Mouse (Mus musculus) midbrain, embryonic 13.5 days (tissue): ENCODE results near the gene Magohb. TPM values are rescaled to one million over a fixed set of nuclear protein-coding genes. Genes with fewer than 3 reads are reported as not detected.
"Not testable (repeated sequence)": the region's sequence is repeated elsewhere in the genome, so short reads cannot be mapped to it uniquely, and the experiment has no call there.

ENCODE experiments used
- ATAC-seq: fragments of 200-750 bp; cut with Nextera tagmentation; 2 replicates; pipeline ENCODE4 v1.8.0; 2017; ENCODE audit warnings: mild to moderate bottlenecking, moderate TSS enrichment, moderate library complexity
- H3K27ac ChIP-seq: fragments of 300-500 bp; sonication (generic); 2 replicates; pipeline ENCODE4 v1.5.1; 2015; ENCODE audit warnings: inconsistent platforms, mild to moderate bottlenecking, moderate library complexity
- H3K27me3 ChIP-seq: fragments of 300-500 bp; sonication (generic); 2 replicates; pipeline ENCODE4 v1.6.1; 2015; ENCODE audit warnings: mild to moderate bottlenecking, inconsistent platforms
- H3K36me3 ChIP-seq: fragments of 300-500 bp; sonication (generic); 2 replicates; pipeline ENCODE4 v1.6.1; 2015; ENCODE audit warnings: mild to moderate bottlenecking, inconsistent platforms
- H3K4me1 ChIP-seq: fragments of 300-500 bp; sonication (generic); replicated peaks from 2 replicates; pipeline ENCODE4 v1.6.1; 2015; ENCODE audit warnings: inconsistent platforms
- H3K4me2 ChIP-seq: fragments of 300-500 bp; sonication (generic); replicated peaks from 2 replicates; pipeline ENCODE4 v1.6.1; 2015; ENCODE audit warnings: moderate library complexity, mild to moderate bottlenecking, inconsistent platforms
- H3K4me3 ChIP-seq: fragments of 300-500 bp; sonication (generic); replicated peaks from 2 replicates; pipeline ENCODE4 v1.5.1; 2015; ENCODE audit warnings: mild to moderate bottlenecking, inconsistent platforms
- H3K9ac ChIP-seq: fragments of 300-500 bp; sonication (generic); replicated peaks from 2 replicates; pipeline ENCODE4 v1.6.1; 2015; ENCODE audit warnings: mild to moderate bottlenecking, inconsistent platforms
- H3K9me3 ChIP-seq: fragments of 300-500 bp; sonication (generic); 2 replicates; pipeline ENCODE4 v1.6.1; 2016; ENCODE audit warnings: mild to moderate bottlenecking, inconsistent platforms
- WGBS: fragments of 180-500 bp; shearing (Covaris S2); methylation state at CpG from one replicate; pipeline ENCODE4 v1.1.7; 2015; 5-methylcytosine and 5-hydroxymethylcytosine counted together
- polyA plus RNA-seq: library from polyadenylated mRNA; unstranded; fragments of >200 nt; fragmentation: Nextera tagmentation; extraction: Ambion mirVana; gene quantifications from 2 replicates; pipeline ENCODE4 v1.2.1, GENCODE M21; 2015

The Magohb gene
- polyA plus RNA-seq, 1 experiment from 2014 or later: 49.0 TPM

DNA sequence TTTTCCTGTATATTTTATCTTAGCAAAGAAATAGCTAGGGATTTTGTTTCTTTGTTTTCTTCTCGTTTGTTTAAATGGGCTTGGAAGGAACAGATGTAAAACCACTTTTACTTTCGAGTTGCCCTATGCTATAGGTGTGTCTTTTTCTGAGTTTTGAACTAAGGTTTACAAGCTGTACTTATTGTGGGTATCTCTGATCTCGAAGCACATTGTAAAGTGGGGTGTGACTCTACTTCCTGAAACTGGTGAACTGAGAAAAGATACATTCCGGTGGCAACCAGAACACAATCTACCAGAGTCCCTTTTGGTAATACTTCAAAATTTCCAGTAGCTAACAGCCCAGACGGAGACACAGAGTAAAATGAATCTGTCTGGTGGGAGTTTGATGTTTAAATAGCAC, 872 bp upstream of the Magohb start:
- no peak overlapping the region for H3K27ac ChIP-seq
- ATAC-seq: no peak
- H3K4me3 ChIP-seq: peak overlapping the region; percentile 66; the same call in 1 of the 2 replicates
- no peak overlapping the region for H3K9ac ChIP-seq
- 93% methylated on average over 5 of the region's 5 CpGs for WGBS
- no peaks in the 10 kb centered on the region for H3K9me3 ChIP-seq
- no peaks in the 10 kb centered on the region for H3K36me3 ChIP-seq
- H3K4me1 ChIP-seq: peaks cover 11% of the 10 kb centered on the region
- no peak overlapping the region for H3K4me2 ChIP-seq
- no peaks in the 10 kb centered on the region for H3K27me3 ChIP-seq

DNA sequence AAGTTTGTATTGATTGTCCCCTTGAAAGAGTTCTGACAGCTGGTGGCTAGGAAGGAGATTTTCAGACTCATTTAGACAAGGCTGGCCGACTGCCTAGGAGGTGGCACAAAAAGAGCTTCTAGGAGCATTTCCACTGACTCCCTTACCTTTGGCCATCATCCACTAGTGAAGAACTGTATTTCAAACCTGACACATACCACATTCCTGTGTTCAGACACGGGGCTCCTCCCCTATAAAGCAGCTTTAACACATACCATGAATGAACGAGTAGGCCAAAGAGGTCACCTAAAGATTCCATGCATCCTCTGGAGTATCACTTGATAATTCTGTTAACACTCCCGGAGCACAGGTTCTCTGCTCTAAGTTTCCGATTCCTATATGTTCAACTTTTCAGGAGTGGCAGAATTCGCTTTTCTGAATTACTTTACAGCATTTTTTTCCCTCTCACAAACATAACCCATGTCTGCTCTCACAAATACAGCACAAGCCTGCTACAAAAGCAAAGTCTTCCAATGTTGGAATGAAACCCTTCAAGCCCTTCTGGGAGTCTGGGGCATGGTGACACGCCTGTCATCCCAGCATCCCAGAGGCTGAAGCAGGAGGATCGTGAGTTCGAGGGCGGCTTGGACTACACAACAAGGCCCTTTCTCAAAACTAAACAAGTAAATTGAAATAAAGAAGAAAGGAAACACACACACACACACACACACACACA, 611 bp downstream of the Magohb start:
- WGBS: 28% methylated on average over 10 of the region's 10 CpGs
- H3K4me2 ChIP-seq: peak overlapping the region; percentile 65
- peaks cover 8% of the 10 kb centered on the region for H3K36me3 ChIP-seq
- H3K27me3 ChIP-seq: no peaks in the 10 kb centered on the region
- peak overlapping the region; percentile 74 for H3K9ac ChIP-seq
- no peaks in the 10 kb centered on the region for H3K9me3 ChIP-seq
- peaks cover 11% of the 10 kb centered on the region for H3K4me1 ChIP-seq
- H3K27ac ChIP-seq: peak overlapping the region; percentile 25; the same call in 1 of the 2 replicates
- ATAC-seq: peak; percentile 37
- peak overlapping the region; percentile 66 for H3K4me3 ChIP-seq

DNA sequence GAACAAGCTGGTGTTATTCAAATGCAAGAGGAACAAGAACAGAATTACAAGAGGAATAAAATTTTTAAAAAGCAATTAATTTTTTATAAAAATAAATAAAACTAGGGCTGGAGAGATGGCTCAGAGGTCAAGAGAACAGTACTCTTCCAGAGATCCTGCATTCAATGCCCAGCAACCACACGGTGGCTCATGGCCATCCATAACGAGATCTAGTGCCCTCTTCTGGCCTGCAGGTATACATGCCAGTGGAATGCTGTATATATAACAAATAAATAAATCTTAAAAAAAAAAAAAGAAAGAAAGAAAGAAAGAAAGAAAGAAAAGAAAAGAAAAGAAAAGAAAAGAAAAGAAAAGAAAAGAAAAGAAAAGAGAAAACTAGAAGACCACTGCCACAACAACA, 2.6 kb downstream of the Magohb start:
- peaks cover 11% of the 10 kb centered on the region for H3K4me1 ChIP-seq
- no peak overlapping the region for H3K27ac ChIP-seq
- no peaks in the 10 kb centered on the region for H3K9me3 ChIP-seq
- 16% methylated on average over 2 of the region's 2 CpGs for WGBS
- no peak overlapping the region for H3K4me2 ChIP-seq
- H3K9ac ChIP-seq: no peak overlapping the region
- H3K27me3 ChIP-seq: no peaks in the 10 kb centered on the region
- ATAC-seq: no peak
- no peak overlapping the region for H3K4me3 ChIP-seq
- H3K36me3 ChIP-seq: peaks cover 13% of the 10 kb centered on the region

DNA sequence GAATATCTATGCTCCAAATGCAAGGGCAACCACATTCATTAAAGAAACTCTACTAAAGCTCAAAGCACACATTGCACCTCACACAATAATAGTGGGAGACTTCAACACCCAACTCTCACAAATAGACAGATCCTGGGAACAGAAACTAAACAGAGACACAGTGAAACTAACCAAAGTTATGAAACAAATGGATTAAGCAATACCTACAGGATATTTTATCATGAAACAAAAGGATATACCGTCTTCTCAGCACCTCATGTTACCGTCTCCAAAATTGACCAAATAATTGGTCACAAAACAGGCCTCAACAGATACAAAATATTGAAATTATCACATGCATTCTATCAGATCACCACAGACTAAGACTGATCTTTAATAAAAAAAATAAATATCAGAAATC, 14.9 kb downstream of the Magohb start:
- not testable (repeated sequence) for H3K4me1 ChIP-seq, ATAC-seq, H3K27me3 ChIP-seq, H3K27ac ChIP-seq, H3K9me3 ChIP-seq, H3K4me3 ChIP-seq, H3K4me2 ChIP-seq, H3K9ac ChIP-seq
- peaks cover 36% of the 10 kb centered on the region for H3K36me3 ChIP-seq
- WGBS: 99% methylated on average over 2 of the region's 2 CpGs

DNA sequence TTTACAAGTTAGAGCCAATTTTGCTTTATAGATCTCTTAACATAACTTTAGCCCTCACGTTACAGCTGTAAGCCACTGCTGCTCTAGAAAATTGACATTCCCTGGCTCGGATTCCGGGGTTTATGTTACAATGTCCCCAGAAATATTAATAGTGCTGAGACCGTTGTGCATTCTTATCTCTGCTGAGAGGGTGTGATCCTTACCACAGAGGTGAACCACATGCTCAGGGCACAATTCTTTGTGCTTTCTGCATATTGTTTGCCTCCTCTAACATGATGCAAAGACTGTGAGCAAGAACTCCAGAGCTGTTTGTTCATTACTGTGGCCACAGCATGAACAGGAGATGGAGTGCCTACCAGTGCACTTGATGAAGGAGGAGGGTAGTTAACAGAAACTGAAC, 16.4 kb downstream of the Magohb start:
- H3K36me3 ChIP-seq: peaks cover 20% of the 10 kb centered on the region
- no peak overlapping the region for H3K4me2 ChIP-seq
- H3K9me3 ChIP-seq: no peaks in the 10 kb centered on the region
- no peak overlapping the region for H3K4me3 ChIP-seq
- H3K4me1 ChIP-seq: no peaks in the 10 kb centered on the region
- H3K27ac ChIP-seq: no peak overlapping the region
- 95% methylated on average over 4 of the region's 4 CpGs for WGBS
- H3K9ac ChIP-seq: no peak overlapping the region
- H3K27me3 ChIP-seq: no peaks in the 10 kb centered on the region
- no peak for ATAC-seq

DNA sequence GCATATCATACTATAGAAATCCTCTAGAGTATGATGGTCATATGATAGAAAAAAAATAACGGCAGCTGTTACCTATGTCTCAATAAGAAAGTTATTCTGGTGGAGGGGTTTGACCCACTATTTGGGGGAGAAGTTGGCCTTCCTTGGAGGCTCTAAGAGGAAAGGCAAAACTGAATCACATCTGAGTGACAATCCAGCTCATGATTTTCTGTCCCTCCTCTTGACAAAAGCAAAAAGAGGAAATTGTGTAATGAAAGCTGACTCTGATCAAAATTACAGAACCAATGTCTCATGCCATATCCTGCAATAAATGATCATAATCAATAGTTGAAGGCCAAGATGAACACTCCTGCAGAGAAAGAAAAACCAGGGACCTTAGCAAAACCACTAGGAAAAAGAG, 20.7 kb downstream of the Magohb start:
- Histone ChIP-seq H3K4me1 (no peaks in the 10 kb centered on the region), H3K27ac (no peak overlapping the region), H3K4me2 (no peak overlapping the region), H3K9ac (no peak overlapping the region), H3K27me3 (no peaks in the 10 kb centered on the region), H3K9me3 (no peaks in the 10 kb centered on the region), H3K36me3 (peaks cover 9% of the 10 kb centered on the region), H3K4me3 (no peak overlapping the region)
- 93% methylated on average over 1 of the region's 1 CpGs for WGBS
- ATAC-seq: no peak

DNA sequence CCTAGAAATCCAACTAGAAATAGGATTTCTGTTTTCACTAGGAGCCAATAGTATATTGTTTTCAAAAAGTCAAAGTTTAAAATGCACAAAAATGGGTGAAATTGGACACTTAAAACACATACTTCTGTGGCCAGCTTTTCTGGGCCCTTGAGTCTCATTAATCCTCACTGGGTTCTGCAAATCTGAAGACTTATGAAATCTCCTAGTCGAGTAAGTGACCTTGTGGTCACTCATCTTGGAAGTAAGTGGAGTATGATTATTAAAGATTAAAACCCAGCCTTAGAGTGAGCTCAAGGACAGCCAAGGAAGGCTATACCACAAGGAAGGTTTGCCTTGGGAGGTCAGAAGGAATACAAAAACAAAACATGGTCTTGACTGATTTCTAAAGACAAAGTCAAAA, 22.7 kb downstream of the Magohb start:
- WGBS: 38% methylated on average over 1 of the region's 1 CpGs
- Histone ChIP-seq H3K4me1 (no peaks in the 10 kb centered on the region), H3K27me3 (no peaks in the 10 kb centered on the region), H3K9me3 (no peaks in the 10 kb centered on the region), H3K4me2 (no peak overlapping the region), H3K4me3 (no peak overlapping the region), H3K9ac (no peak overlapping the region), H3K27ac (no peak overlapping the region), H3K36me3 (no peaks in the 10 kb centered on the region)
- ATAC-seq: no peak

DNA sequence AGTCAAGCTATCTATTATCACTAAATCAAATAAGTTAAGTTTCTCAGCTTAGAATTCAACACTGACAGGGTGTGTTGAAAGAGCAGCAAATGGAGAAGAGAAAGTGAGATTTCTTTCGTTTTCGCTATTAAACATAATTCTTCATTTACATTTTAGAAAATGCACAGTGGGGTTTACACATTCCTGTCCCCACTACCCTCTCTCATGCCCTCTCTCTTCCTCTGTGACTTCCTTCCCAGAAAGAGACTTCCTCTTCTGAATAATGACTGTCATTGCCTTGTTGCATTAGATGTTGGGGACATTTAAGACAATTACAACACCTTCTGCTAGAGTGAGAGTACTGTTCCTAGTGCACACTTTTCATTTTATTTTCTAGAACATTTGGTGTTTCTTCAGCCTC, 23.4 kb downstream of the Magohb start:
- Histone ChIP-seq H3K27ac (no peak overlapping the region), H3K4me2 (no peak overlapping the region), H3K9ac (no peak overlapping the region), H3K36me3 (no peaks in the 10 kb centered on the region), H3K9me3 (no peaks in the 10 kb centered on the region), H3K4me1 (no peaks in the 10 kb centered on the region), H3K27me3 (no peaks in the 10 kb centered on the region), H3K4me3 (no peak overlapping the region)
- ATAC-seq: no peak
- WGBS: 91% methylated on average over 2 of the region's 2 CpGs

DNA sequence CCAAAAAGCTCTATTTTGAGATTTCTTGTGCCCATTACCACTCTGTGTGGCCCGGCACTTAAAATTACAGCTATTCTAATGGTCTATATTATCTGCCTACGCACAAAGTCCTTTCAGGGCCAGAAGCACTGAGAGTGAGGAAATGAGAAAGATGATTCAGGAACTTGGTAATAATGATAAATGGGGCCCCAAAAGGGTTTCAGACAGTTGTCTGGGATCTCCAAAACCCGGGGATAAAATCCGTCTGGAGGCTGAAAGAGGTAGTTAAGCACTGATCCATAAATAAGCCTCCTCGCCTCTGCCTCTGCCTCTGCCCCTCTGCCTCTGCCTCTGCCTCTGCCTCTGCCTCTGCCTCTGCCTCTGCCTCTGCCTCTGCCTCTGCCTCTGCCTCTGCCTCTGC, 28.9 kb downstream of the Magohb start:
- WGBS: 90% methylated on average over 5 of the region's 5 CpGs
- ATAC-seq: no peak

DNA sequence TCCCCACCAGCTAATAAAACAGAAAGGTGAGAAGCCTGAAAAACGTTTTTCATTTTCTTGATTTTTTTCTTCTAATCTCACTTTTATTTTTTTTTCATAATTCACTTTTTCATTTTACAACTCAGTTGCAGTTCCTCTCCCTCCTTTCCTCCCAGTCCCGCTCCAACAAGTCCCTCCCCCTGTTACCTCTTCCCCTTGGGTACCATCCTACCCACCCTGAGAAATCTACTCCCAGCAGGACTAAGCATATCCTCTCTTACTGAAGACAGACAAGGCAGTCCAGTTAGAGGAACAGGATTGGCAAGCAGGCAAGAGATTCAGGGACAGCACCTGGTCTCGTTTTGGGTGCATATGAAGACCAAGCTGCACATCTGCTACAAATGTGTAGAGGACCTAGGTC, 30.3 kb downstream of the Magohb start:
- WGBS: 62% methylated on average over 3 of the region's 3 CpGs
- no peaks in the 10 kb centered on the region for H3K36me3 ChIP-seq
- H3K4me1 ChIP-seq: no peaks in the 10 kb centered on the region
- H3K4me2 ChIP-seq: no peak overlapping the region
- no peak for ATAC-seq
- H3K9me3 ChIP-seq: no peaks in the 10 kb centered on the region
- H3K9ac ChIP-seq: no peak overlapping the region
- no peaks in the 10 kb centered on the region for H3K27me3 ChIP-seq
- H3K4me3 ChIP-seq: no peak overlapping the region
- no peak overlapping the region for H3K27ac ChIP-seq

More for the DNA sequence above, 28.9 kb downstream of the Magohb start:
- H3K4me1 ChIP-seq: no peaks in the 10 kb centered on the region
- H3K27me3 ChIP-seq: no peaks in the 10 kb centered on the region
- no peak overlapping the region for H3K4me2 ChIP-seq
- no peaks in the 10 kb centered on the region for H3K36me3 ChIP-seq
- no peaks in the 10 kb centered on the region for H3K9me3 ChIP-seq
- H3K4me3 ChIP-seq: no peak overlapping the region
- no peak overlapping the region for H3K9ac ChIP-seq
- H3K27ac ChIP-seq: no peak overlapping the region

DNA sequence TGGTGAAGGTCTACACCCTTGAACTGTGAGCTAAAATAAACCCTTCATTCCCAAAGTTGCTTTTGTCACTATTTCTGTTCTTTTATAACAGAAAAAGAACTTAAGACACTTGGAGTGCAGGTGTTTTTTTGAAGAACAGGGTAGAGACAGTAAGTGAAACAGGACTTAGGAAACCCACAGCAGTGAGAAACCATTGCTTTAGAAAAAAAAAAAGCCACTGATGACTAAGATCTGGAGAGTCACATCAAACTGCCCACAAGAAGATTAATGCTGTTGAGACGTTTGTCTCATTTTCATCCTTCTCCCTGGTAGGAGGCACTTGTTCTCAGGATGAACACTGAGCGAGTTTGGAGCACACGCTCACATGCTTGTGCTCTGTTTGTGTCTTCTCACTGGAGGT, 31.0 kb downstream of the Magohb start:
- H3K4me3 ChIP-seq: no peak overlapping the region
- H3K4me1 ChIP-seq: no peaks in the 10 kb centered on the region
- no peaks in the 10 kb centered on the region for H3K27me3 ChIP-seq
- ATAC-seq: no peak
- H3K27ac ChIP-seq: no peak overlapping the region
- WGBS: 84% methylated on average over 3 of the region's 3 CpGs
- H3K9ac ChIP-seq: no peak overlapping the region
- H3K4me2 ChIP-seq: no peak overlapping the region
- no peaks in the 10 kb centered on the region for H3K9me3 ChIP-seq
- no peaks in the 10 kb centered on the region for H3K36me3 ChIP-seq

DNA sequence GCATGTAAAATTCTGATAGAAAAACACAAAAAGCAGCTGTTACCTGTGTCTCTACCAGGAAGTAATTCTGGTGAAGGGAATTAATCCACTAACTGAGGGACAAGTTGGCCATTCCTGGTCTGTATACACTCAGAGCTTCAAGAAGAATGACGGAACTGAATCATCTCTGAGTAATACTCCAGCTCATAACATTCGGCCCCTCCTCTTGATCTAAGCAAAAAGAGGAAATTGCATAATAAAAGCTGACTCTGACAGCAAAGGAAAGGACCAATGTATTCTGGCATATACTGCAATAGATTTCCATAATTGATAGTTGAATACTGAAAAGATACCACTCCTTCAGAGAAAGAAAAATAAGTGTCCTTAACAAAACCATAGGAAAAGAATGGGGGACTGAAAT, 45.8 kb downstream of the Magohb start, which contains the start of gene Klra2:
TSS of gene Klra2 (minus strand) at position 157 of the 400 bp plus-strand sequence.
- no peak within 1 kb of the TSS for H3K4me3 ChIP-seq
- no peak within 1 kb of the TSS for H3K4me2 ChIP-seq
- no peak for ATAC-seq
- no peaks in the 10 kb centered on the region for H3K36me3 ChIP-seq
- H3K9ac ChIP-seq: no peak within 1 kb of the TSS
- no peaks in the 10 kb centered on the region for H3K9me3 ChIP-seq
- H3K27me3 ChIP-seq: no peaks in the 10 kb centered on the region
- H3K4me1 ChIP-seq: no peaks in the 10 kb centered on the region
- WGBS: 82% methylated on average over 2 of the region's 2 CpGs
- H3K27ac ChIP-seq: no peak within 1 kb of the TSS

DNA sequence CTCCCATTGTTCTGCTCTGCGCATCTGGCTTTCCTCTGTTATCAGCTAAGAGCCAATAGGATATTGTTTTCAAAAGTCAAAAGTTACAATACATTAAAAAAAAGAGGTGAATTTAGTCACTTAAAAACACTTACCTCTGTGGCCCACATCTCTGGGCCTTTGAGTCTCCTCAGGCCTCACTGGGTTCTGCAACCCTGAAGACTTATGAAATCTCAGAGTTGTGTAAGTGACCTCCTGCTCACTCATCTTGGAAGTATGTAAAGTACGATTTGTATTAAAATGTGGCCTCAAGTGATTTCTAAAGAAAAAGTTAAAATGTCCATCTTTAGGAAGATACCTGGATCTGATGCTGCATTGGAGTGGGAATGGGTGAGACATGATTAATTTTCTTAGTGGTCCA, 48.0 kb downstream of the Magohb start:
- Histone ChIP-seq H3K27ac (no peak overlapping the region), H3K4me2 (no peak overlapping the region), H3K4me1 (no peaks in the 10 kb centered on the region), H3K4me3 (no peak overlapping the region), H3K27me3 (no peaks in the 10 kb centered on the region), H3K9me3 (no peaks in the 10 kb centered on the region), H3K36me3 (no peaks in the 10 kb centered on the region), H3K9ac (no peak overlapping the region)
- 79% methylated on average over 2 of the region's 2 CpGs for WGBS
- ATAC-seq: no peak
